ENCODE assay signal across 8 mouse cellular contexts in the genomic region with DNA sequence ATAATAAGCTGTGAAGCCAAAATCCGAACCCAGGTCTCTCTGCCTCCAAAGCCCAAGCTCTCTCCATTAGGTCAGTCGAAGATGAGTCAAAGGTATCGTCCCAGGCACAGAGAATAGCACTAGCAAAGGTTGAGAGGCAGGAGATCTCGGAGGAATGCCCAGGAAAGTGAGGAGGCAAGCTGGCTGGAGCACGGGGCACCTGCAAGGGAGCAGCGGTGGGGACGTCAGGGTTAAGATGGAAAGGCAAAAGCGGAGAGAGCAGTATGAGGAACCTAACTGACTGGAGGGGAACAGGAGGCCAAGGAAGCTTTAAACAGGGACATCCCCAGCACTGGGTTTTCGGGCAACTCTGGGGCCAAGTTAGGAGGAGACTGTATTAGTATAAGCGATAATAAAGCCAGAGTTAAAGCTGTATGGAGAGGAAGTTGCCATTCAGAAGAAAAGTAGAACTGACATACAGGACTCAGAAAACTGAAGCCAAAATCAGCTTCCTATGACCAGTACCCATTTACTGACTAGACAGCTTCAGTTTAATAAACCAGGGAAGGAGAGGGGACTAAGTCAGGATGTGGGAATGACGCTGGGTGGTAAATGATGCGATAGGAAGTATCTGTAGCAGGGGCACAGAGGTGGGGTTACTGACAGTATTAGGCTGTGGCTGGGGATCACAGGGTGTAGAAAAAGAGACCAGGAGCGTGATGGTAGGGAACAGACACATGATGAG. TPM values are rescaled to one million over a fixed set of nuclear protein-coding genes. Genes with fewer than 3 reads are reported as not detected.
DNase-seq lines count a peak whose midpoint lies in the region; ATAC-seq and TF ChIP-seq lines count a peak whose summit lies in the region.

No protein-coding gene starts in this region.

- ATAC-seq in heart, embryonic 15.5 days (replicated peaks; ENCODE audit: insufficient number of reproducible peaks, insufficient read depth, low FRiP score, low read depth) = no peak
- ATAC-seq in hindbrain, embryonic 14.5 days (ENCODE audit: low FRiP score) = no peak
- no peak for ATAC-seq in midbrain, embryonic 13.5 days

- H3K36me3 ChIP-seq in heart, embryonic 15.5 days = peaks cover 23% of the 10 kb centered on the region
- peaks cover 19% of the 10 kb centered on the region for H3K36me3 ChIP-seq in ES-E14 (ENCODE audit: control insufficient read depth, insufficient read depth, low read length, poor library complexity, severe bottlenecking)
- H3K36me3 ChIP-seq in hindbrain, embryonic 14.5 days (replicated peaks; ENCODE audit: control insufficient read depth, insufficient read depth) = peaks cover 39% of the 10 kb centered on the region
- H3K36me3 ChIP-seq in midbrain, embryonic 13.5 days = peaks cover 26% of the 10 kb centered on the region

- no peaks in the 10 kb centered on the region for H3K9me3 ChIP-seq in heart, embryonic 15.5 days (replicated peaks)
- no peaks in the 10 kb centered on the region for H3K9me3 ChIP-seq in ES-E14 (ENCODE audit: control insufficient read depth, insufficient read depth, low read depth, low read length)
- no peaks in the 10 kb centered on the region for H3K9me3 ChIP-seq in hindbrain, embryonic 14.5 days (ENCODE audit: control insufficient read depth, low read length)
- no peaks in the 10 kb centered on the region for H3K9me3 ChIP-seq in midbrain, embryonic 13.5 days

- peak overlapping the region; percentile 73 for H3K4me3 ChIP-seq in heart, embryonic 15.5 days
- H3K4me3 ChIP-seq in ES-E14 (ENCODE audit: insufficient read depth in 1 of 2, low read depth in 1 of 2, low read length in 2 of 2, poor library complexity in 1 of 2, severe bottlenecking in 1 of 2) = no peak overlapping the region
- no peak overlapping the region for H3K4me3 ChIP-seq in hindbrain, embryonic 14.5 days (replicated peaks; ENCODE audit: low read length)
- 0 out of 2 replicates have a peak overlapping the region, but pooled peaks have one; percentile 9 for H3K4me3 ChIP-seq in midbrain, embryonic 13.5 days (replicated peaks)

- peaks cover 57% of the 10 kb centered on the region for H3K4me1 ChIP-seq in heart, embryonic 15.5 days (replicated peaks)
- peaks cover 25 to 34% of the 10 kb centered on the region in 2 experiments for H3K4me1 ChIP-seq in ES-E14 (ENCODE audit: control insufficient read depth in 2 of 2, insufficient read depth in 2 of 2, low read length in 2 of 2, poor library complexity in 1 of 2)
- H3K4me1 ChIP-seq in hindbrain, embryonic 14.5 days (replicated peaks; ENCODE audit: control insufficient read depth, insufficient read depth, low read length) = peaks cover 34% of the 10 kb centered on the region
- peaks cover 60% of the 10 kb centered on the region for H3K4me1 ChIP-seq in midbrain, embryonic 13.5 days (replicated peaks)

- in situ Hi-C loops in ES-E14 (cut with MboI; ENCODE audit: low sequenced_read_pairs in 2 of 2, unreplicated experiment in 2 of 2) = no loop called here

- intact Hi-C loops in heart, postnatal 14 days (cut with DNase I) = loop anchor here (5.0 kb wide), 1 partner anchor 37 kb away; the partner anchor contains the start of gene Tpm2

- peak overlapping the region; percentile 99 for H3K27ac ChIP-seq in heart, embryonic 15.5 days
- H3K27ac ChIP-seq in ES-E14 (ENCODE audit: insufficient read depth, low read depth, low read length, poor library complexity, severe bottlenecking) = no peak overlapping the region
- H3K27ac ChIP-seq in hindbrain, embryonic 14.5 days = no peak overlapping the region
- H3K27ac ChIP-seq in midbrain, embryonic 13.5 days = no peak overlapping the region

- peak overlapping the region; percentile 94 for H3K9ac ChIP-seq in heart, embryonic 15.5 days
- peak overlapping the region; percentile 15; the same call in 1 of the 2 replicates for H3K9ac ChIP-seq in ES-E14 (ENCODE audit: insufficient read depth, low read depth, low read length, poor library complexity, severe bottlenecking)
- H3K9ac ChIP-seq in hindbrain, embryonic 14.5 days = 0 out of 2 replicates have a peak overlapping the region, but pooled peaks have one; percentile 18
- peak overlapping the region; percentile 96 for H3K9ac ChIP-seq in midbrain, embryonic 13.5 days (replicated peaks)

- H3K4me2 ChIP-seq in heart, embryonic 15.5 days = peak overlapping the region; percentile 78
- H3K4me2 ChIP-seq in hindbrain, embryonic 14.5 days (replicated peaks) = peak overlapping the region; percentile 78; the same call in 1 of the 2 replicates
- peak overlapping the region; percentile 95; the same call in 1 of the 2 replicates for H3K4me2 ChIP-seq in midbrain, embryonic 13.5 days (replicated peaks)

- no peak for DNase-seq in heart, postnatal 14 days
- DNase-seq in ES-E14 (ENCODE audit: low read depth, low spot score) = no peak
- no peak for DNase-seq in hindbrain, embryonic 14.5 days (ENCODE audit: low spot score)
- DNase-seq in testis, postnatal 14 days (ENCODE audit: low spot score) = no peak
- DNase-seq in layer of hippocampus, postnatal 25 days (ENCODE audit: extremely low spot score in 1 of 2, low spot score in 1 of 2) = no peak
- DNase-seq in cerebellum, adult 8-10 months = no peak

- 42% methylated on average over 13 of the region's 13 CpGs for WGBS in heart, embryonic 15.5 days
- 80% methylated on average over 13 of the region's 13 CpGs for WGBS in hindbrain, embryonic 14.5 days
- WGBS in midbrain, embryonic 13.5 days = 87% methylated on average over 13 of the region's 13 CpGs

- no peaks in the 10 kb centered on the region for H3K27me3 ChIP-seq in heart, embryonic 15.5 days
- H3K27me3 ChIP-seq in hindbrain, embryonic 14.5 days (ENCODE audit: control insufficient read depth, insufficient read depth, low read length) = no peaks in the 10 kb centered on the region
- H3K27me3 ChIP-seq in midbrain, embryonic 13.5 days = no peaks in the 10 kb centered on the region

TF ChIP-seq in ES-E14, 5 proteins besides CTCF, POLR2A, EP300 and RAD21:
- no peak for TF ChIP-seq MAFK (IDR thresholded peaks at IDR 0.05; ENCODE audit: insufficient read depth, low read depth, low read length)
- no peak for TF ChIP-seq ZC3H11A (IDR thresholded peaks at IDR 0.05; ENCODE audit: borderline replicate concordance, low read depth, low read length)
- no peak for TF ChIP-seq CHD2 (IDR thresholded peaks at IDR 0.05; ENCODE audit: low read depth, low read length)
- TF ChIP-seq HCFC1 (IDR thresholded peaks at IDR 0.05; ENCODE audit: borderline replicate concordance, insufficient read depth, low read length) = no peak
- TF ChIP-seq ZNF384 (IDR thresholded peaks at IDR 0.05; ENCODE audit: low read depth, low read length) = no peak

RNA-seq across cellular contexts. Expression of gene Creb3, which starts 2.5 kb away (rescaled TPM):
- polyA plus RNA-seq in heart, embryonic 15.5 days (2015; fragmentation: Nextera tagmentation; extraction: Ambion mirVana) = 53.1 and 61.3 TPM in 2 replicates
- total RNA-seq in heart, postnatal 14 days (2021) = 10 to 100 TPM; 47.1 to 49.2 TPM
- 51.0 and 55.2 TPM in 2 replicates for total RNA-seq in ES-E14 (2012; rRNA removed)
- polyA plus RNA-seq in hindbrain, embryonic 14.5 days (2014; fragmentation: Nextera tagmentation; extraction: Ambion mirVana) = 80.0 and 82.3 TPM in 2 replicates
- polyA plus RNA-seq in midbrain, embryonic 13.5 days (2015; fragmentation: Nextera tagmentation; extraction: Ambion mirVana) = 72.6 and 80.4 TPM in 2 replicates
- 10 to 100 TPM; 58.8 to 71.2 TPM for total RNA-seq in layer of hippocampus, postnatal 25 days (2021)

RNA-seq across cellular contexts. Expression of gene Tln1, which starts 2.8 kb away (rescaled TPM):
- 76.3 and 77.6 TPM in 2 replicates for polyA plus RNA-seq in heart, embryonic 15.5 days (2015; fragmentation: Nextera tagmentation; extraction: Ambion mirVana)
- 100 to 1,000 TPM; 111 to 135 TPM for total RNA-seq in heart, postnatal 14 days (2021)
- 78.1 and 105 TPM in 2 replicates for total RNA-seq in ES-E14 (2012; rRNA removed)
- polyA plus RNA-seq in hindbrain, embryonic 14.5 days (2014; fragmentation: Nextera tagmentation; extraction: Ambion mirVana) = 57.5 and 62.8 TPM in 2 replicates
- polyA plus RNA-seq in midbrain, embryonic 13.5 days (2015; fragmentation: Nextera tagmentation; extraction: Ambion mirVana) = 59.8 and 67.0 TPM in 2 replicates
- 10 to 100 TPM; 40.9 to 47.3 TPM for total RNA-seq in layer of hippocampus, postnatal 25 days (2021)

RNA-seq across cellular contexts. Expression of gene Rgp1, which starts 18.8 kb away (rescaled TPM):
- polyA plus RNA-seq in heart, embryonic 15.5 days (2015; fragmentation: Nextera tagmentation; extraction: Ambion mirVana) = 14.6 and 22.0 TPM in 2 replicates
- 10 to 100 TPM; 32.3 to 41.6 TPM for total RNA-seq in heart, postnatal 14 days (2021)
- total RNA-seq in ES-E14 (2012; rRNA removed) = 27.1 and 37.6 TPM in 2 replicates
- 21.7 and 25.2 TPM in 2 replicates for polyA plus RNA-seq in hindbrain, embryonic 14.5 days (2014; fragmentation: Nextera tagmentation; extraction: Ambion mirVana)
- polyA plus RNA-seq in midbrain, embryonic 13.5 days (2015; fragmentation: Nextera tagmentation; extraction: Ambion mirVana) = 24.5 and 26.1 TPM in 2 replicates
- total RNA-seq in layer of hippocampus, postnatal 25 days (2021) = 10 to 100 TPM; 40.9 to 42.7 TPM

RNA-seq across cellular contexts. Expression of gene Gba2, which starts 19.0 kb away (rescaled TPM):
- polyA plus RNA-seq in heart, embryonic 15.5 days (2015; fragmentation: Nextera tagmentation; extraction: Ambion mirVana) = 17.5 and 22.2 TPM in 2 replicates
- total RNA-seq in heart, postnatal 14 days (2021) = 10 to 100 TPM; 14.3 to 14.6 TPM
- 8.9 and 10.8 TPM in 2 replicates for total RNA-seq in ES-E14 (2012; rRNA removed)
- 44.5 and 49.7 TPM in 2 replicates for polyA plus RNA-seq in hindbrain, embryonic 14.5 days (2014; fragmentation: Nextera tagmentation; extraction: Ambion mirVana)
- 53.8 and 58.4 TPM in 2 replicates for polyA plus RNA-seq in midbrain, embryonic 13.5 days (2015; fragmentation: Nextera tagmentation; extraction: Ambion mirVana)
- total RNA-seq in layer of hippocampus, postnatal 25 days (2021) = 10 to 100 TPM; 60.8 to 64.4 TPM

RNA-seq across cellular contexts. Expression of gene Msmp, which starts 24.6 kb away (rescaled TPM):
- 0.20 and 1.5 TPM in 2 replicates for polyA plus RNA-seq in heart, embryonic 15.5 days (2015; fragmentation: Nextera tagmentation; extraction: Ambion mirVana)
- not detected for total RNA-seq in heart, postnatal 14 days (2021)
- total RNA-seq in ES-E14 (2012; rRNA removed) = 0.48 and 0.49 TPM in 2 replicates
- 1.0 and 1.9 TPM in 2 replicates for polyA plus RNA-seq in hindbrain, embryonic 14.5 days (2014; fragmentation: Nextera tagmentation; extraction: Ambion mirVana)
- polyA plus RNA-seq in midbrain, embryonic 13.5 days (2015; fragmentation: Nextera tagmentation; extraction: Ambion mirVana) = 0.77 and 2.1 TPM in 2 replicates
- not detected for total RNA-seq in layer of hippocampus, postnatal 25 days (2021)

Comparison
In these comparisons a context has a peak if more than half of its experiments do, and no peak if none do; other contexts are left out.
1. H3K4me3 ChIP-seq: peak in heart, embryonic 15.5 days (single experiment) and midbrain, embryonic 13.5 days (single experiment); none in ES-E14 (0 of 2) and hindbrain, embryonic 14.5 days (single experiment).
2. H3K9ac ChIP-seq: peak in every context shown above with its lines; median percentile 96 in midbrain, embryonic 13.5 days; 94 in heart, embryonic 15.5 days; 18 in hindbrain, embryonic 14.5 days; 15 in ES-E14.
3. Peak in every context shown above with its lines, with median percentiles within 50 percentile points of each other: H3K4me2 ChIP-seq.